Mouse (Mus musculus) NIH3T3 (cell line): ENCODE measurements around the gene 1520401A03Rik.
A peak's percentile ranks its signal among the peaks of the same experiment; 100 is the strongest.

Source experiments
- DNase-seq: peaks from one replicate; pipeline ENCODE4 v3.0.0-alpha.2; 2012; ENCODE audit warnings: low read depth

The 1520401A03Rik gene

GRCm38 (mm10) chr17:23700079-23700478 is 22.5 kb downstream of the 1520401A03Rik start:
- peak; percentile 96 for DNase-seq

- peak; percentile 70 for DNase-seq
Measured at GRCm38 (mm10) chr17:23699131-23700077, 23.2 kb downstream of the 1520401A03Rik start.

GRCm38 (mm10) chr17:23695801-23696200 is 26.8 kb downstream of the 1520401A03Rik start:
- no peak for DNase-seq

GRCm38 (mm10) chr17:23694491-23694890 is 28.1 kb downstream of the 1520401A03Rik start:
- peak; percentile 66 for DNase-seq

- DNase-seq = no peak
Measured at GRCm38 (mm10) chr17:23683856-23684672, 38.5 kb downstream of the 1520401A03Rik start, which contains the start of gene Cldn9. Cldn9 (minus strand) TSS chr17:23684026.

GRCm38 (mm10) chr17:23683226-23683625 is 39.4 kb downstream of the 1520401A03Rik start:
- peak; percentile 82 for DNase-seq

GRCm38 (mm10) chr17:23682530-23682929 is 40.1 kb downstream of the 1520401A03Rik start:
- no peak for DNase-seq

- no peak for DNase-seq
Measured at GRCm38 (mm10) chr17:23682092-23682491, 40.5 kb downstream of the 1520401A03Rik start.

GRCm38 (mm10) chr17:23681086-23681485 is 41.5 kb downstream of the 1520401A03Rik start:
- peak; percentile 69 for DNase-seq

- DNase-seq = no peak
Measured at GRCm38 (mm10) chr17:23680336-23680735, 42.2 kb downstream of the 1520401A03Rik start.

- no peak for DNase-seq
Measured at GRCm38 (mm10) chr17:23679127-23679835, 43.3 kb downstream of the 1520401A03Rik start, which contains the start of gene Cldn6. Cldn6 (plus strand) TSS chr17:23679249.

- peak; percentile 95 for DNase-seq
Measured at GRCm38 (mm10) chr17:23677236-23677679, 45.3 kb downstream of the 1520401A03Rik start, which contains the start of gene Tnfrsf12a. Tnfrsf12a (minus strand) TSS chr17:23677468.

- peak; percentile 89 for DNase-seq
Measured at GRCm38 (mm10) chr17:23676473-23677031, 46.0 kb downstream of the 1520401A03Rik start.

- peak; percentile 94 for DNase-seq
Measured at GRCm38 (mm10) chr17:23675564-23676281, 46.9 kb downstream of the 1520401A03Rik start.

- DNase-seq = peak; percentile 92
Measured at GRCm38 (mm10) chr17:23675127-23675526, 47.5 kb downstream of the 1520401A03Rik start.

GRCm38 (mm10) chr17:23674271-23674952 is 48.2 kb downstream of the 1520401A03Rik start:
- peak; percentile 66 for DNase-seq

GRCm38 (mm10) chr17:23673424-23674073 is 49.0 kb downstream of the 1520401A03Rik start, which contains the start of the genes Hcfc1r1 and Thoc6:
Hcfc1r1 (plus strand) TSS chr17:23673596.
Thoc6 (minus strand) TSS chr17:23673882.
- peak; percentile 95 for DNase-seq

GRCm38 (mm10) chr17:23672761-23673160 is 49.8 kb downstream of the 1520401A03Rik start:
- DNase-seq = no peak

- DNase-seq = no peak
Measured at GRCm38 (mm10) chr17:23671519-23671918, 51.1 kb downstream of the 1520401A03Rik start.
